Mouse (Mus musculus): ENCODE data around the gene Ntrk2.
"Not testable (repeated sequence)": the region's sequence is repeated elsewhere in the genome, so short reads cannot be mapped to it uniquely, and the experiment has no call there.

The Ntrk2 gene

GRCm38 (mm10) chr13:59054331-59054730, 248.0 kb downstream of the Ntrk2 start:
- DNase-seq: not testable (repeated sequence)

- DNase-seq: peak; percentile 31 to 38
Observed at GRCm38 (mm10) chr13:59056859-59057258, 250.5 kb downstream of the Ntrk2 start.

GRCm38 (mm10) chr13:59057886-59058285, 251.5 kb downstream of the Ntrk2 start:
- peak; percentile 60 to 66 for DNase-seq

GRCm38 (mm10) chr13:59059118-59059517, 252.7 kb downstream of the Ntrk2 start:
- DNase-seq: peak in 1 of 2 experiments; percentile 2

- no peak for DNase-seq
Observed at GRCm38 (mm10) chr13:59065677-59066076, 259.3 kb downstream of the Ntrk2 start.

GRCm38 (mm10) chr13:59073635-59074256, 267.4 kb downstream of the Ntrk2 start:
- DNase-seq: peak; percentile 78

GRCm38 (mm10) chr13:59076489-59076888, 270.1 kb downstream of the Ntrk2 start:
- no peak for DNase-seq

- no peak for DNase-seq
Observed at GRCm38 (mm10) chr13:59079761-59080461, 273.5 kb downstream of the Ntrk2 start.

GRCm38 (mm10) chr13:59080468-59080867, 274.1 kb downstream of the Ntrk2 start:
- no peak for DNase-seq

GRCm38 (mm10) chr13:59089016-59089415, 282.6 kb downstream of the Ntrk2 start:
- no peak for DNase-seq

- no peak for DNase-seq
Observed at GRCm38 (mm10) chr13:59091138-59091971, 285.0 kb downstream of the Ntrk2 start.

GRCm38 (mm10) chr13:59092045-59092857, 285.9 kb downstream of the Ntrk2 start:
- no peak for DNase-seq

- DNase-seq: peak; percentile 31 to 44
Observed at GRCm38 (mm10) chr13:59092858-59093154, 286.4 kb downstream of the Ntrk2 start.

GRCm38 (mm10) chr13:59094722-59095121, 288.4 kb downstream of the Ntrk2 start:
- no peak for DNase-seq

GRCm38 (mm10) chr13:59095811-59096391, 289.5 kb downstream of the Ntrk2 start:
- no peak for DNase-seq

- DNase-seq: no peak
Observed at GRCm38 (mm10) chr13:59100086-59100485, 293.7 kb downstream of the Ntrk2 start.

GRCm38 (mm10) chr13:59107791-59108190, 301.4 kb downstream of the Ntrk2 start:
- not testable (repeated sequence) for DNase-seq

- DNase-seq: no peak
Observed at GRCm38 (mm10) chr13:59110107-59110506, 303.7 kb downstream of the Ntrk2 start.

- DNase-seq: no peak
Observed at GRCm38 (mm10) chr13:59114684-59115083, 308.3 kb downstream of the Ntrk2 start.

- DNase-seq: no peak
Observed at GRCm38 (mm10) chr13:59115551-59115950, 309.2 kb downstream of the Ntrk2 start.

GRCm38 (mm10) chr13:59117233-59117632, 310.9 kb downstream of the Ntrk2 start:
- no peak for DNase-seq

GRCm38 (mm10) chr13:59119596-59120394, 313.4 kb downstream of the Ntrk2 start:
- DNase-seq: no peak
